Mouse (Mus musculus) limb, embryonic 14.5 days (tissue): Measurements from ENCODE around the gene Stab2. TPM values are rescaled to one million over a fixed set of nuclear protein-coding genes. Genes with fewer than 3 reads are reported as not detected.

Experiments used
- ATAC-seq: fragments of 200-750 bp; cut with Nextera tagmentation; 2 replicates; pipeline ENCODE4 v1.8.0; 2017; ENCODE audit warnings: low read depth, moderate number of reproducible peaks, moderate TSS enrichment; ENCODE audit not compliant: low FRiP score
- DNase-seq: peaks from one replicate; pipeline ENCODE4 v3.0.0-alpha.2; 2015; ENCODE audit warnings: low spot score
- H3K27ac ChIP-seq: fragments of 300-500 bp; sonication (generic); replicated peaks from 2 replicates; pipeline ENCODE4 v1.5.1; 2014; ENCODE audit warnings: low read depth, mild to moderate bottlenecking, low read length, moderate library complexity, mixed read lengths
- H3K27me3 ChIP-seq: fragments of 300-500 bp; sonication (generic); 2 replicates; pipeline ENCODE4 v1.6.1; 2014; ENCODE audit warnings: low read length, mixed read lengths; ENCODE audit not compliant: control insufficient read depth, insufficient read depth
- H3K36me3 ChIP-seq: fragments of 300-500 bp; sonication (generic); 2 replicates; pipeline ENCODE4 v1.6.1; 2014; ENCODE audit warnings: mild to moderate bottlenecking, low read length, moderate library complexity, mixed read lengths; ENCODE audit not compliant: control insufficient read depth, insufficient read depth
- H3K4me1 ChIP-seq: fragments of 300-500 bp; sonication (generic); 2 replicates; pipeline ENCODE4 v1.6.1; 2014; ENCODE audit warnings: antibody characterized with exemption, low read length, mixed read lengths; ENCODE audit not compliant: control insufficient read depth, insufficient read depth
- H3K4me2 ChIP-seq: fragments of 300-500 bp; sonication (generic); replicated peaks from 2 replicates; pipeline ENCODE4 v1.6.1; 2014; ENCODE audit warnings: low read depth, mild to moderate bottlenecking, low read length, moderate library complexity; ENCODE audit not compliant: severe bottlenecking
- H3K4me3 ChIP-seq: fragments of 300-500 bp; sonication (generic); replicated peaks from 2 replicates; pipeline ENCODE4 v1.5.1; 2014; ENCODE audit warnings: low read length
- H3K9ac ChIP-seq: fragments of 300-500 bp; sonication (generic); 2 replicates; pipeline ENCODE4 v1.6.1; 2014; ENCODE audit warnings: mild to moderate bottlenecking, low read depth, low read length, moderate library complexity; ENCODE audit not compliant: severe bottlenecking
- H3K9me3 ChIP-seq: fragments of 300-500 bp; sonication (generic); 2 replicates; pipeline ENCODE4 v1.6.1; 2016; ENCODE audit warnings: low read length; ENCODE audit not compliant: control insufficient read depth
- POLR2A ChIP-seq: fragments of 200-500 bp; IDR thresholded peaks from 2 replicates; pipeline ENCODE4 v1.8.0; 2012; ENCODE audit warnings: inconsistent platforms, mild to moderate bottlenecking, moderate library complexity, borderline replicate concordance; ENCODE audit not compliant: insufficient read depth, insufficient read length; ENCODE audit errors: extremely low read depth
- WGBS: fragments of 180-500 bp; shearing (Covaris S2); extraction: QIAGEN DNeasy Blood & Tissue Kit; methylation state at CpG from one replicate; pipeline ENCODE4 v1.1.7; 2014; 5-methylcytosine and 5-hydroxymethylcytosine counted together
- polyA plus RNA-seq, 2 experiments: library from polyadenylated mRNA; depleted of rRNA in 1 of 2; stranded (reverse) in 1 of 2; unstranded in 1 of 2; fragments of >200 nt; fragmentation: Nextera tagmentation in 1 of 2; extraction: Ambion mirVana in 1 of 2; gene quantifications; 2 replicates each; pipeline versions ENCODE4 v1.2.1 to v1.2.3; 2012 to 2014

Gene Stab2
- polyA plus RNA-seq, 2 experiments, result 0.20 to 0.92 TPM

DNA sequence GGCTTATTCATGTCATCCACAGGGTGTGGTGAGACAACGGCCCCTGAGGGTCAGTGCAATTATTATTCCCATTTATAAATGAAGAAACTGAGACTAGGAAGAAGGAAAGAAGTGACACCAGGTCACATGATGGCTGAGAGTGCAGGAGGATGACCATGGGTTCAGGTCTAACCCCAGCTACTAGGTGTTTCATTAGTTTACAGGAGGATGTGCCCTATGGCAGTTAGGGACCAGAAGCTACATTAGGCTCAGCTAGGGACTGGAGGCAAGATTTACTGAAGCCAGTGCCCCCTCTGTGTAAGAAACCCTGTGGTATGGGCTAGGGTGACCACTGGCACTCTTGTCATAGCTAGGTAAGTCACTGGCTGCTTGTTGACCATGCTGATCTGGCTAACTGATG, 116.8 kb downstream of the Stab2 start:
- DNase-seq (no peak), ATAC-seq (no peak)
- WGBS, result 87% methylated on average over 1 of the region's 1 CpGs
- H3K4me3 ChIP-seq, result no peak overlapping the region
- H3K9ac ChIP-seq, result no peak overlapping the region
- H3K9me3 ChIP-seq, result no peaks in the 10 kb centered on the region
- no peak for TF ChIP-seq POLR2A
- no peaks in the 10 kb centered on the region for H3K27me3 ChIP-seq
- H3K4me1 ChIP-seq, result no peaks in the 10 kb centered on the region
- H3K27ac ChIP-seq, result no peak overlapping the region
- H3K4me2 ChIP-seq, result no peak overlapping the region
- H3K36me3 ChIP-seq, result no peaks in the 10 kb centered on the region

DNA sequence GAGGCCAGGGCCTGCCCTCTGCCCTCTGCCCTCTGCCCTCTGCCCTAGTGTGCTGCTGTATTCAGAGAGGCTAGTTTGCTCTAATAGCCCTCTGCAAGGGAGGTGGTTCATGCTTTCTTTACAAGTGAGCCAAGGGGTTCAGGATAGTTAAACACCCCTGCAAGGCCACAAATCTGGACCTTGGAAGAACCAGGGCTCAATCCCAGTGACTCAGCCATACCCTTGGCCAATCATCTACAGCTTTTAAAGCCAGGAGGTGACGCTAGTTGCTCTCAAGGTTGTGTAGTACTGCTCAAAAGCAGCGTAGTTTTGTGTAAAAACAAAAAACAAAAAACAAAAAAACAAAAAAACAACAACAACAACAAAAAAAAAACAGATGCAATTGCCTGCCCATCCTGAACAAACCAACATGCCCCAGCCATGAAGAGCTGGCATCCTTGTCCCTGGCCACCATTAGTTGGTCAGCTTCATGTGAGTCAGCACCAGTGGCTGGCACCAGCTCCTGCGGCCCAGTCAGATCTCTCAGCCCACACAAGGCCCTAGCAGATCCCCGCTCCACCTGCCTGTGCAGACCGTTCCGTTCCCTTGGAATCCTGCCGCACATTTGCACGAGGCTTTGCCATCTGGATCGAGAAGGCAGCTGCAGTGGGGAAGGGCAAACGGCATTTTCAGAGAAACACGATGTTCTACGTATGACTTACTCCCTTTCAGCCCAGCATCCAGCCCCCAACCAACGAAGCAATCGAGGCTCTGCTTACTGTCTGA, 117.5 kb downstream of the Stab2 start:
- DNase-seq (no peak), ATAC-seq (no peak)
- H3K4me2 ChIP-seq, result no peak overlapping the region
- TF ChIP-seq POLR2A, result no peak
- no peaks in the 10 kb centered on the region for H3K9me3 ChIP-seq
- no peaks in the 10 kb centered on the region for H3K36me3 ChIP-seq
- no peak overlapping the region for H3K9ac ChIP-seq
- no peaks in the 10 kb centered on the region for H3K4me1 ChIP-seq
- no peak overlapping the region for H3K27ac ChIP-seq
- 78% methylated on average over 14 of the region's 14 CpGs for WGBS
- H3K27me3 ChIP-seq, result no peaks in the 10 kb centered on the region
- no peak overlapping the region for H3K4me3 ChIP-seq

DNA sequence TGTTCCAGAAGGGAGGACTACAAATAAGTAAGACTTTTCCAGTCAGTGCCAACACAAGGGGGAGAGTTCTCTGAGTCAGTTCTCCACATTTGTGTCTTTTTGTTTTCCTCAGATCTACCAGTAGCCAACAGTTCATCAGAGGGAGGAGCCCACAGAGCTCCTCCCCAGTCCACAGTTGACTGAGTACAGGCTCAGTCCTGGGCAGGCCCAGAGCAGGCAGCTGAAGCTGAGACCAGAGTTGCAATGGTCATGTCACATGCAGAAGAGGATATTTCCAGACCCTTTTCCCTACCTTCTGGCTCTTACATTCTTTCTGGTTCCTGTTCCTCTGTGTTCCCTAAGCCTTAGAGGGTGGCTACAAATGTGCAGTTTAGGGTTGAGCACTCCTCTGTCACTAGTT, 118.4 kb downstream of the Stab2 start:
- no peak overlapping the region for H3K4me3 ChIP-seq
- H3K27me3 ChIP-seq, result no peaks in the 10 kb centered on the region
- no peak overlapping the region for H3K9ac ChIP-seq
- H3K36me3 ChIP-seq, result no peaks in the 10 kb centered on the region
- ATAC-seq (no peak), DNase-seq (no peak)
- H3K27ac ChIP-seq, result no peak overlapping the region
- H3K4me2 ChIP-seq, result no peak overlapping the region
- no peaks in the 10 kb centered on the region for H3K9me3 ChIP-seq
- TF ChIP-seq POLR2A, result no peak
- H3K4me1 ChIP-seq, result no peaks in the 10 kb centered on the region

DNA sequence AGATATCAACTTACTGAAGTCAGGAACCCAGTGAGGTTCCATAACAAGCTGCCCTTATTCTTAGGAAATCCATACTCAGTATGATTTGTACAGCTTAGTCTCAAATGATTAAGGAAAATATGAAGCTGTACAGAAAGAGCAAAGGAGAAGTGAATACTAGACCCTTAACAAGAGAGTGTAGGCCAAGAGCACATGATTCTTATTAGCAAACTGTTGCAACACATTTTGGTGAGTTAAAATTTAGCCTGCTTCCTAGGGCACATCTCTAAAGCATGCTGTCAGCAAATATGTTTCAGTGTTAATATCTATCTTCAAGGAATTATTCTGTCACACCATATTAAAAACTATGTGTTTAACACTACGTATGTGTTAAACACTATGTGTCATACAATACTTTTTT, 121.4 kb downstream of the Stab2 start:
- 91% methylated on average over 1 of the region's 1 CpGs for WGBS
- H3K9ac ChIP-seq, result no peak overlapping the region
- H3K4me3 ChIP-seq, result no peak overlapping the region
- no peak overlapping the region for H3K4me2 ChIP-seq
- DNase-seq, result no peak
- no peaks in the 10 kb centered on the region for H3K9me3 ChIP-seq
- H3K4me1 ChIP-seq, result no peaks in the 10 kb centered on the region
- TF ChIP-seq POLR2A, result no peak
- H3K27me3 ChIP-seq, result no peaks in the 10 kb centered on the region
- H3K27ac ChIP-seq, result no peak overlapping the region
- no peak for ATAC-seq
- H3K36me3 ChIP-seq, result no peaks in the 10 kb centered on the region

DNA sequence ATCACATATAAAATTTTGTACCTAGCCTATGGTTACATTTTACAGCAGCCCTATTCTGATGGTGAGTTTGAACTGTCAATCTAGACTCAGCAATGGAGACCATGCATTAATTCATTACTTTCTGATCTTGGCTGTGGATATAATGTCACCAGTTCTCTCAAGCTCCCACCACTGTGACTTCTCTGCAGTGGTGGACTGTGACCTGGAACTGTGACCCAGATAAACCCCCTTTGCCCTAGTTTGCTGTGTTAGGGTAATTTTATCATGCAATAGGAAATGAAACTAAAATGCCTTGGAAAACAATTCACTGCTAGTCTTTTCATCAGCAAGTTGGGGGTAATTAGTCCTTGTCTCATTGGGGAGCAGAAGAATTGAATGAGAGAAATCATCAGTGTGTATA, 126.4 kb downstream of the Stab2 start:
- no peak for ATAC-seq
- no peaks in the 10 kb centered on the region for H3K36me3 ChIP-seq
- no peak for TF ChIP-seq POLR2A

More for the DNA sequence above, 126.4 kb downstream of the Stab2 start:
- H3K4me1 ChIP-seq, result no peaks in the 10 kb centered on the region
- no peak for DNase-seq
- H3K9me3 ChIP-seq, result no peaks in the 10 kb centered on the region
- no peak overlapping the region for H3K4me2 ChIP-seq
- no peak overlapping the region for H3K9ac ChIP-seq
- no peak overlapping the region for H3K4me3 ChIP-seq
- no peak overlapping the region for H3K27ac ChIP-seq
- H3K27me3 ChIP-seq, result no peaks in the 10 kb centered on the region
